Mouse (Mus musculus) neural tube, embryonic 10.5 days (tissue): ENCODE measurements around the gene Arhgap44.

Experiments
- DNase-seq: peaks from one replicate; pipeline ENCODE4 v3.0.0-alpha.2; 2017; ENCODE audit warnings: low spot score; ENCODE audit errors: extremely low spot score

Arhgap44 gene

DNA sequence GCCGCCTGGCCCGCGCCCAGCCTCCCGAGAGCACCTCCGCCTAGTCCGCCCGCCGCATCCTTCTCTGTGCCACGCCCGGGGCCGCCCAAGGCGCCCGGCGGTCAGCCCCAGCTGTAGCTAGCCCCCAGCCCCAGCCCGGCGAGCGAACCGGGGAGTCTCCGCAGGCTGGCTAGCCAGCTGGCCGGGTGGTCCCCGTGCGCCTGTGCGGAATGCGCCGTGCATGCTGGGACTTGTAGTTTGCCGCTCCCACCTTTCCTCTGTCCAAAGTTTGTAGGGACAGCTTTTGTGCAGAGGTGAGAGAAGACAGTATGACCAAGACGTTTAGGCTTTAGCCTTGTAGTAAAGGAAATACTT, at the start of gene Arhgap44:
Arhgap44 (minus strand) TSS at position 195 of the 354 bp plus-strand sequence.
- DNase-seq = no peak

DNA sequence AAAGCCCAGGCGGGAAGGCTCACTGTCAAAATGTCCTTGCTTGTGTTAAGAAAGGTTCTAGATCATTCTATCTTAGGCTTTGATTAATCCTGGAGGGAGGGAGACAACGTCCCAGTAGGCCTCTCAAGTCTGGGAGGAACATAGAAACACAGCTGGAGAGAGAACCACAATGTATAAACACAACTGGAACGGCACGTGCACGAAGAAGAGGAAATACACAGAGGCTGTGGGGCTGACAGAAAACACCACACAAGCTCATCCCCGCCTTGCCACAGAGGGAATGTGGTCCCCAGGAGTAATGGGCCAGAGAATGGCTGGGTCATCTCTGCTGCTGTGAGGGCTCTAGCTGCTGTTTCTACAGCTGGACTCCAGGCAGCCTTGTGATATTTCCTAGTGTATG, 48.9 kb upstream of the Arhgap44 start:
- DNase-seq = no peak

DNA sequence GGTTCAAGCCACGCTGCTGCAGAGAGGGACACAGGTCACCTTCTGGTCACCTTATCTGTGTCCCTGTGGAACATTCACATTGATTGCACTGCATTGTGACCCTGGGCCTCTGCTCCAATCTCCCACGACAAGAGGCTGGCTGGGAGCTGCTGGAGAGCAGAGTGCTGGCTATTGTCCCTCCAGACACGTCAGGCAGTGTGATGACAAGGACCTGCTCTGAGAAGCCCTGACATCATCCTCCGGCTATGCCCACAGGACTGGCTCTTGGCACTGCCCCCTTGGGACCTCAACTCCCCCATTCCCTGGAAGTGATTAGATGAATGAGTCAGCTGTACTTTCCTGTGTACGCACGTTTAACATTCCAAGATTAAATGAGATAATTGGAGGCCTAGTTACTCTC, 46.7 kb upstream of the Arhgap44 start:
- no peak for DNase-seq

DNA sequence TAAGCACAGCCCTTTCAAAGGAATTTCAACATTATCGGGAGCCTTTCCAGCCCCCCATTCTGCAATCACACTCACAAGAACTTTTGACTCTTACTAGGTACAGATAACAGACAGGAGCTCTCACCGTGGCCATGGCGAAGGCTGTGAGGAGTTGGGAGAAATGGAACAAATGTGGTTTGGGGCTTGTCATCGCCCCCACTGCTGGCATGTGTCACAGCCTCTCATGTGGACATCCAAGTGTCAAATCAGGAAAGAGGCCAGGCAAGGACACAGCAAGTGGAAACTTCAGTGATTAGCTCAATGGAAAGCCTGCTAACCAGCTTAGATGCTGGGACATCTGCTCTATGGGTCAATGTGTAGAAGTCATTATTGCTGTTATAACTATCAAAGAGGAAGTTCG, 42.5 kb upstream of the Arhgap44 start:
- DNase-seq = no peak

DNA sequence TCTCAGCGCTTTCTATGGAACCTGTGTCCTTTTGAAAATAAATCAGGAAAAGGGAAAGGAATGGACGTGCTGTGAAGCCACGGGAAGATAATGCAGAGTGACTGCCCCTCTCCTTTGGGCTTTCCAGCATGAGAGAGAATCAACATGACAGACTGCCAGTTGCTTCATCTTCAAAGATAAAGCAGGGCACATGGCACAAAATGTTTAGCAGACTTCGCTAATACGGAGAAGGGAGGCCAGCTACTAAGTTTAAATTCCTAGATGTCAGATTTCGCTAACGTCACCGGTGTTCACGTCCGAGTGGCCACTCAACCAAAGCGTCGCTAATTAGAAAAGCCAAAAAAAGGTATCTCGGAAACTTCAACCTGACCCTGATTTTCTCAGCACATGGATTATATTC, 41.9 kb upstream of the Arhgap44 start:
- no peak for DNase-seq

DNA sequence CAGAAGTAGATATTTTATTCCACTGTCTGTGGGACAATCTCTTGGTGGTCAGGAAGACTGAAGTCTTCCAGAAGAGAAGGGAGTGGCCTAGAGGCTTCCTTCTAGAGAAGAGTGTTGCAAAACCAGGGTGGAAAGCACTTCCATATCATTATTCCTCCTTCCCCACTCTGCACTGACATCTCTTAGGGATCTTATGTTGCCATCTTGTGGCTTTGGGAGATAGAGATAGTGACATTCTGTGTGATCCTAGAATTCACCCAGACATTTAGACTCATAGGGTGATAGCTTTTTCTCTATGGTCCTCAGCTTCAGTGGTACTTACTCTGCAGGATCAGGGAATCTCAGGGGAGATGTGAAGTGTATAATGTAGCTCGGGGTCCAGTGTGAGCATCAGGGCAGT, 40.3 kb upstream of the Arhgap44 start:
- no peak for DNase-seq

DNA sequence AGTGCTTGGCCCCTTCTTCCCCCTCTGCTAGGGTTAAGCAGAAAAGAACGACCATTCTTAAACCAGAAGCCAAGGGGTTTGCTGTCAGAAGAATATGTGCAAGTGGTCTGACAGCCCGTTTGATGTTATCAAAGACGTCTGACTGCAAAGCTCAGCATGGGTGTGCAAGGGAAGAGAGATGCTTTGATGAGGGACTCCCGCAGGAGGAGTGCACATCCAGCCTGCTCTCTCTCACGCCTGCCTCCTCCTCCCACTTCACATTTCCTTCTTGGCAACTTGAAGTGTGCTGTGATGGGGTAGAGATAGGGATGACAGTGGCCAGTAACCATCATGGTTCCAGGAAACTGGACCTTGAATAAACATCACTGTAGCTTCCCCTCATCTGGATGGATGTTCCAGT, 39.5 kb upstream of the Arhgap44 start:
- DNase-seq = no peak

DNA sequence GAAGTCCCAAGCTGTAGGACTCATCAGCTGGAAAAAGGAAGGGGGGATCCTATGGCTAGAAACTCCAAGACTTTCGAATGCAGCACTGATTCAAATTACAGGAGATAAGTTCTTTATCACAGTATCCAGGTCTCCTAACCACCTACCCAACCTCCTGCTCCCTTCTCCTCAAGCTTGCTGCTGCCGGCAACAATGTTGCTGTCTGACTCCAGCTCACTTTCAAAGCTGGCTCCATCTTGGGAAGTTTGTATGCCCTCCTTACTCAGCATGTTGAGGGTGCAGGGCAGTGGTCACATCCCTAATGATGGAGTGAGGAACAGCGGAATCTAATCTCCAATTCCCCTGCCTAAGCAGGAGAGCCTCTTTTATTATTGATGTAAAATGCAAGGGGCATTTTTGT, 35.3 kb upstream of the Arhgap44 start:
- DNase-seq = no peak

DNA sequence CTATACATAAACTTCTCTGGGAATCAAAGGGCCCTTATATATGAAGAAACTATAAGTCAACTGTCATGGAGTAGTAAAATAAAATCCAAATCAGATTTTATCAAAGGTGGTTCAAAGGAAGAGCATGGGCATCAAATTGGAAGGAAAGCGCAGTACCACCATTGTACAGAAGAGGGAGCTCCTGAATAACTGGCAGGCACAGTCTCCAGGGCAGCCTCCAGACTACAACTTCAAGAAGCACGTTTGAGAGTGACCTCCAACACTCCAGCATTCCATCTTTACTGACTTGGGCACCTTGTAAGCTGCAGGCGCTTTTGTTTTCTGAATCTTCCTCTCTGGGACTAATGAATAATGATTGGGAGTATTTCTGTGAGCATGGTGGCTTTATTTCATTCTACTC, 34.5 kb upstream of the Arhgap44 start:
- peak; percentile 72 for DNase-seq

DNA sequence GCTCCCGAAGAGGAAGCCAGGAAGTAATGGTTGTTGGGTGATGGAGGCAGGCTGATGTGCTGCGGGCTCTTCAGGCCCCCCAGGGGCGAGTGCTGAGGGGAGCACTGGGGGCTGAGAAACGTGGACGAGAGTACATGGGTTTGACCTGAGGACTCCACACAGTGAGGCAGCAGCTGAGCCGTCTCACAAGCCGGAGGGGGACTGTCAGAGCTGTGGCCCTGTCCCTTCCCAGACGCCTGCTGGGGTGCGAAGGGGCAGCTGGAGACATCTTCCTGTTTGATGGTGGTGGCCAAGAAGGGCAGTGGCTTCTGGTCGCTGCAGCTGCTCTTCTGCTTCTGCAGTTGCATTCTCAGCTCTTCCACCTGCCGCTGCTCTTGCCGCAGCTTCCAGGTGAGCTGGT, 24.2 kb upstream of the Arhgap44 start:
- DNase-seq = no peak

DNA sequence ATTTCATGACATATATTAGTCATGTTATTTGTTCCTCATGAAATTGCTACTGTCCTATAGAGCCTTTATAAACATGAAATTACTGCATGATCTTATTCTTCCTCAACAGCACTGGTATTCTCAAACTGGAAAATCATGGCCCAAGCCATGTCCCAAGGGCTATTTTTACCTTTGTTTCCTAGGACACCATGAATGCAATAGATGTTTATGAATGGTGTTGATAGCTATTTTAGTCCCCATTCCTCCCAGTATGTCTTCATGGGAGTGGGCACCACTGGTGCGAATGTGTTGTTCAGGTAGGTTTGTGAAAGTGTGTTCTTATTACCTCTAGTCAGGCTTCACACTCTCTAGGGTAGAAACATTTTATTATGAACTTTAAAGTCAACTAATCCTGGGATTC, 22.4 kb upstream of the Arhgap44 start:
- DNase-seq = no peak

DNA sequence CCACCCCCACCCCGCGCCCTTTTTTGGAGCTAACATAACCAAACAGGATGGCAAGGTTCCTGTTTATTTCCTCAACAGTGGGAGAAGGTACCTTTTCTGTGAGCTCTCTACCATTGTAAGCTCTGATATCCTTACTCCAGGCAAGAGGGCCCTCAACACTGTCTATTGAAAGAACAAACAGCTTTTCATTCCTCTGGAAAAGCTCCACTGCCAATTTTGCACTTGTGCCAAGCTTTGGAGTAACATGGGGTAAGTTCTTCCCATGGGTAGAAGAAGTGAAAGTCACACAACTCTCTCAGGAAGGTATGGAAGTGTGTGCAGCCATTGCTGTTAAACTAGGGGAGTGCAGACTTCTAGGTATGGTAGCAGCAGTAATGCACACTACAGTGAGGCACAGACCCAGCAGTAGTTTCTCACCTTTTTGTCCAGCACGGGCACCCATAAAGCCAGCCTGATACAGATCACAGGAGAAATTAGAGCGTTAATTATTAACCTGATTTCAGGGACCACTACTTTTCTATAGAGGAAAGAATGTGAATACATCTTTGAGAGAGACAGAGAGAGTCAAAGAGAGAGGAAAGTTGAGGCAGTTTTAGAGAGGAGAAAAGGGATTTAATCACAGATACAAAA, 7.5 kb upstream of the Arhgap44 start:
- no peak for DNase-seq

DNA sequence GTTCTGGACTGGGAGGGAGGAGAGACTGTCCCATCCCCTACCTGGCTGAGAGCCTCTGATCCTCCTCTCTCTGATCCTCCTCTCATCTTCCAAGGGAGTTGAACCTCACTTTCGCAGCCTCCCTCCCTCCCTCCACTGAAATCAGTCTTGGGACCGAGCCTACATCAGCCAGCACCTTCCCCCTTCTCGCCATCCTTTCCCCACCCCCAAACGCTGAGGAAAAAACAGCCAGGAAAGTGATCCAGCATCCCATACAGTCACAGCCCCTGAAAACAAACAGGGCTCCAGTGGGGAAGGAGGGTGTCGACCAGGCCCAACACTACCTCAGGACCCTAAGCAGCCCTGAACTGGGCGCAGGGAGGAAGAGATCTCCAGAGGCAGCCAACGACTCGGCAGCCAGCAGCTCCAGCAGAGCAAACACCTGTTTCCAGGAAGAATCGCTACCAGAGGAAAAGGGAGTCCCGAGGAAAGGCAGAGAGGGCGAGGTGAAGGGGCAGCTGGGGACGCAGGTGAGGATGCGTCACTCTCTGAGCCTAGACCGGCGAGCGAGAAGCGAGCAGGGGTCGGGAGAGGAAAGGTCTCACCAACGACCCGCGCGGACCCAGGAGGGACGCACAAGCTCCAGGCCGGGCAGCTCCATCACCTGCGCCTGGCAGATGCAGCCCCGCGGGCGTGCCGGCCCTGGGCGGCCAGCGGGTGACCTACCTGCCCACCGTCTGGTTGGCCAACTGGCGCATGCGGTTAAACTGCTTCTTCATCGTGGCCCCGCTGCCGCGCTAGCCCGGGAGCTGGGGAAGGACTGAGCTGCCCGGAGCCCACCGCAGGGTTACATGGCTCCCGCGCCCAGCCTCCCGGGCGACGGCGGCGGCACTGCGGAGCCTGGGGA, 637 bp downstream of the Arhgap44 start:
- peak; percentile 80 for DNase-seq

DNA sequence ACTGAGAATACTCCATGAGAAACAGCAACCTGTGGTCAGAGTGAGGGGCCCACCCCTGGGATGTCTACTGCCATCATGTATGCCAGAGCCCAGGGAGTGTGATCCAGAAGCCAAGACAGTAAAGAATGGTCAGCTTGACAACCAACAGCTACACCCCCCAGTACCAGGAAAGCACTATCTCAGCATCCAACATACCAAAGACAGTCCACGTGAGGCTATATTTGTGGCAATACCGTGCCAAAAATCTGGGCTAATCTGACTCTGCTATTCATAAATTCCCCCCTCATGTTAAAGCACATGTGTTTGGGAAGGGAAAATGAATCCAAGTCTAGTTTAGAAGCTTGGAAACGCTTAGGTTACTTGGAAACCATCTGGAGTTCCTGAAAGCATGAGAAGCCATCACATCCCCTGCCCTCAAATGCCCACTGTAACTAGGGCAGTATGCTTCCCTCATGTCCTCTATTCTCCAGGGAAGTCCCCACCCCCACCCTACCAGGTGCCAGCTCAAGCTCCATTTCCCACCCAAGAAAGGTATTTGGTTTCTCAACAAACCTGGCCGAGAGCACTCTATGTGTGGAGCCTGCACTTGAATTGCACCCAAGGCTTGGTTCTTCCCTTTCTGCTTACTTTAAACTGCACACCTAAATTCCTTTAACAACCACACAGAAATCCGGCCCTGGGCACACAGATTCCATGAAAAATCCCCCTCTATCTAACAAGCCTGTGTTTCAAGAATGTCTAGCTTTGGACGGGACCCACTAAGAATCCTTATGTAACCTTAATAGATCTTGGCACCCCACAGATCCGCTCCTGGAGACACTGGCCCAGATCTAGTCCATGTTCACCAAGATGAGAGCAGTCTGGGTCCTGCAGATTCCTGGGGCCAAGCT, 1.5 kb downstream of the Arhgap44 start:
- no peak for DNase-seq

DNA sequence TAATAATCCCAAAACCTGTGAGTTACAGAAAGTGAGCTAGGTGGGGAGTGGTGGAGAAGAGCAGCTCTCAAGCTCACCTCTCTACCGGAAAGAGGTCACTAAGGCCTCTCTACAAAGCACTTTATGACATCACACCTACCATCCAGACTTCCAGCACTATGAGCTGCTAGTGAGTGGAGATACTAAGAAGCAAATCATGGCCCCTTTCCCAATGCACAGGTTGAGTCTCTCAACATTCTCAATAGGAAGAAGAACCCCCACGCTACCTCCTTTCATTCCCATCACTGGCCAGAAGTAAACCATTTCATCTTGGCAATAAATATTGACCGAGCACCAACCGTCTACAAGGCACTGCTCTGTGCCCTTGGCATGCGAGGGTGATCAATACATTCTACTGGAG, 3.0 kb downstream of the Arhgap44 start, which contains the start of gene 1700086D15Rik:
1700086D15Rik (minus strand) TSS at position 101 of the 400 bp plus-strand sequence.
- DNase-seq = no peak

DNA sequence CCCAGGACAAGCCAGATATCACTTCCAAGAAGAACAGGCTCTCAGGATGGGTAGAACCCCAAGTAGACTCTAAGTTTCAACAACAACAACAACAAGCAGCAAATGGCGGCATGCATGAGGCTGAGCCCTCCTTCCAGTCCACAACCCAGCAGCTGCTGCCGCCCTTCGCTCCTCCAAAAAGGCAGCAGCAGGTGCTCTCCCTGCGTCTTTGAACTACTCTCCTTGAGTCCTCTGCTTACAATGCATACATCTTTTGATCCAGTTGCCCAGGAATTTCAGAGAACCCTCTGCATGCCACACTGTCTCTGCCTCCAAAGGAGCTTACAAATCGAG, 4.1 kb downstream of the Arhgap44 start:
- DNase-seq = no peak

DNA sequence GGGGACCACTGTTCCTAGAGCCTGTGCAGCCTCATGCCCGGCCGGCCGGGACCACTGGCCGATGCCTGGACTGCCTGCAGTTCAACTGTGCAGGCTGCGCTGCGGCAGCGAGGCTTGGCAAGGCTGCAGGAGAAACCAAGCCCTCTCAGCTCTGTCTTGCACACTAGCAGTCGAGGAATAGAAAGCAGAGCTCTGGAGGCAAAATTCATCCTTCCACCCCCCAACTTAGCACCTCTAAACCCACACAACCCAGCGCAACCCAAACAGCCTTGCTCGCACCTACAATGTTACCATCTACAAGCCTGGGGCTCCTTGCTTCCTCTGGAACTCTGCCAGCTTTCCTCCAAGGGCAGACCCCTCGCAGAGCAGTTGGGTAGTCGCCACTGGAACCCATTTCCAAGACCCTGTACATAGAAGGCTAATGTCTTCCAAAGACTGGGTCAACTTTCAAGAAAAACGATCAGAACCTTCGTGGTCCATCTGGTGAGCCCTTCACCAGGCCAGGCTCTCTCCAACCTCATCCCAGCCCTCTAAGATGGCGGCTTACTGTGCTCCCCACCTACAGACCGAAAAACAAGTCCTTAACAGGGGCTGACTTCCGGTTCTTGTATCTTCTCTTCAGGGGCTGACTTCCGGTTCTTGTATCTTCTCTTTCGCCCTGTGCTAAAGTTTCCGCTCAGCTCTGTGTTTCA, 4.6 kb downstream of the Arhgap44 start:
- DNase-seq = no peak

DNA sequence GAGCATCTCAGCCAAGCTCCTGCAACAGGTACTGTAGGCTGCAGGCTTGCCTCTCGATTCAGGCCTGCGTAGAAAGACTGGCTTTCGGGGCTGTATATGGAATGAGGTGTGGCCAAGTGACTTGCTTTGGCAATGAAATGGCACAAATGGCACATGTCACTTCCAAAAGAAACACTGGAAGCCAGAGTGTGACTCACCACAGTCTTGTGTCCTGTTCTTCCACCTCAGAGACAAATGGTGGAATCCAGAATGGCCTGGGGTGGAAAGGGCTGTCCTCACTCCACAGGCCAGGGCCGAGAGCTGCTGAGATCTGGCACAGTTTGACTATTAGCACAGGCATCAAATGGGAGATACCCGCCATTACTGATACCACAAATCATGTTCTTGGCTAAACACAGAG, 9.8 kb downstream of the Arhgap44 start:
- no peak for DNase-seq

DNA sequence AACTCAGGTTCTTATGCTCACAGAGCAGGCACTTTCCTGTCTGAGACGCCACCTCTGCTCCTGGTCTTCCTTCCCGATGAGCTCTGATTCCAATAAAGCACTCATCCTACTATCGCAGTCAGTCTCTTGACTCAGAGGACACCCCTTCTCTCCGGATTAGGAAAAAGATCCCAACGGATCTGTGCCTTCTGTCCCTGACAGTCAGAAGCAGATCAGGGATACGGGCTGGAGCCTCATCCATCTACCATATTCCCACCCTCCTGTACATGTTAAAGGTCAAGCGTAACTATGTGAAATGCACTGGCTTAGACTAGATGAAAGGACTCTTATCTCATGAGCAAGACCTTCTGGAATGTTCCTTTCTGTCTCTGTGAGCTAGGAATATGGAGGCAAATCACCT, 14.3 kb downstream of the Arhgap44 start:
- no peak for DNase-seq

DNA sequence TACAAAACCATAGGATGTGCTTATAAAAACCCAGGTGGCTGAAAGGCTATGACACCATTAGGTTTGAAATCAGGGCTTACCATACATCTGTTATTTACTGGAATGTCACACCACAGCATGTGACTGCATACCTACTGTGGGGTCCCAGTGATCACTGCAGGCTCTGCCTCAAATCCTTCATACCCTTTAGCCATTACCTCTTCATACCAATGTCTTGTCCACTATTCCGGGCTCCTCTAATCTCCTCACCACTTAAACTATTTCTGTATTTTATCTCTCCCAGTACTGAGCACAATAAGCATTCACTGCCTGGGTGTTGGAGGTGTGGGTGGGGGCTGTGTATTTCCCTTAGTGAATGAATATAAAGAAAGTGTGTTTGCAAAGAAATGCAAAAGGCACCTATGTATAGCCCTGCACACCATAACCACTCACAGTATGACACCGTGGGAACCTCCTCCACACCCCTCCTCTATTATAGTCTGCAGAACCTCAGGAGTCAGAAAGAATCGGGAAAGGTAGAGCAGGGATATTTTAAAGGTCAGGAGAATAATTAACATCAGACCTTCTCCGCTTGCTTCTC, 19.8 kb downstream of the Arhgap44 start:
- no peak for DNase-seq

DNA sequence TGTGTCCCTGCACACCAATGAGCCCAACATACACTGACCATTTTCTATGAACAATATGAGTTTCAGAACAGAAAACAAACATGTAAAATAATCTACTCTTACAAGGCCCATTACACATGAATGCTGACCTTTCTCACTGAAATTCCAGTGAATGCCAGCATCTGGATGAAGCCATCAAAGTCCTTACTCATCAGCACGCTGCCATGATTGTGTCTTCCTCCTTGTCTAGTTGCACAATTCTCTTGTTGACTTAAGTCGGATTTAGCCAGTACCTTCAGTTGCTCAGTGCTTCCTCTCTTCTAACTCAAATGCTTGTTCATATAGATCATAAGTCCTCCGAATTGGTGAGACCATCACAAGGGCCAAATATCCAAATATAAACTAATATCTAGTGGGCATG, 23.7 kb downstream of the Arhgap44 start:
- no peak for DNase-seq
